Mouse (Mus musculus) sigmoid colon, adult 10 weeks (tissue): ENCODE data around the gene Mdga2. TPM values are rescaled to one million over a fixed set of nuclear protein-coding genes. Genes with fewer than 3 reads are reported as not detected.

ENCODE experiments used
- polyA plus RNA-seq: library from polyadenylated mRNA; stranded (reverse); fragments of 350-450 nt; fragmentation: Illumina TruSeq; extraction: RNeasy Lipid Tissue Mini Kit (QIAGEN cat#74804); gene quantifications from one replicate; pipeline ENCODE4 v1.2.3, GENCODE M21; 2014; ENCODE audit warnings: low read depth, low replicate concordance

Mdga2 gene
- polyA plus RNA-seq: 2.3 TPM

GRCm38 (mm10) chr12:67222221-67223025 lies at the start of gene Mdga2:
Gene Mdga2 (minus strand): TSS chr12:67222549.

